30 mouse cellular contexts compared by ENCODE assay signal in genomic region chr7:64238410-64239086, GRCm38 (mm10). TPM values are rescaled to one million over a fixed set of nuclear protein-coding genes. Genes with fewer than 3 reads are reported as not detected.
A peak's percentile ranks its signal among the peaks of the same experiment; 100 is the strongest.
DNase-seq lines count a peak whose midpoint lies in the region; ATAC-seq and TF ChIP-seq lines count a peak whose summit lies in the region.
"Had no signal": no experiment of that assay in that cellular context is flagged by ENCODE, and none has a peak within 500 bp of the region (broad histone marks: within the 10 kb centered on the region; RNA-seq: fewer than 3 reads in every experiment).

No protein-coding gene starts in this region.

- H3K4me3 ChIP-seq in forebrain, embryonic 15.5 days, result no peak overlapping the region
- no peak overlapping the region for H3K4me3 ChIP-seq in forebrain, embryonic 16.5 days (replicated peaks; ENCODE audit: low read length)
- H3K4me3 ChIP-seq in midbrain, embryonic 11.5 days (ENCODE audit: low read depth, low read length), result no peak overlapping the region
- no peak overlapping the region for H3K4me3 ChIP-seq in midbrain, postnatal 0 days (ENCODE audit: low read depth, low read length)
- H3K4me3 ChIP-seq in intestine, embryonic 16.5 days (ENCODE audit: low read length), result no peak overlapping the region
- H3K4me3 ChIP-seq: erythroblast, embryonic 14.5 days; forebrain, embryonic 12.5 days; gastrocnemius, adult 2 months; heart, embryonic 10.5 days; heart, embryonic 13.5 days had no signal

- peak; percentile 37 for DNase-seq in midbrain, embryonic 11.5 days (ENCODE audit: low spot score, missing footprints)
- DNase-seq in midbrain, postnatal 0 days (ENCODE audit: low spot score), result no peak
- no peak for DNase-seq in spleen, adult 12 weeks (ENCODE audit: low spot score)
- no peak for DNase-seq in ovary, postnatal 10 days (ENCODE audit: low spot score)
- DNase-seq: adrenal gland, adult 2 months; adrenal gland, postnatal 14 days; B cell, adult 2 months; cerebellum, adult 11 months; cerebellum, adult 2 months; cerebellum, adult 9-11 months; cerebellum, postnatal 25 days; gastrocnemius, adult 2 months; gastrocnemius, postnatal 14 days; heart, adult 18-20 months; heart, postnatal 14 days; heart, postnatal 4 days had no signal

- H3K9ac ChIP-seq in forebrain, embryonic 15.5 days (replicated peaks), result no peak overlapping the region
- H3K9ac ChIP-seq in forebrain, embryonic 16.5 days (replicated peaks; ENCODE audit: low read depth, low read length), result no peak overlapping the region
- H3K9ac ChIP-seq in midbrain, embryonic 11.5 days (ENCODE audit: low read length), result no peak overlapping the region
- no peak overlapping the region for H3K9ac ChIP-seq in midbrain, postnatal 0 days (replicated peaks; ENCODE audit: low read length, poor library complexity, severe bottlenecking)
- H3K9ac ChIP-seq in intestine, embryonic 16.5 days (ENCODE audit: low read depth, low read length), result no peak overlapping the region
- H3K9ac ChIP-seq: forebrain, embryonic 12.5 days; forebrain, postnatal 0 days; heart, embryonic 13.5 days; hindbrain, embryonic 14.5 days had no signal

- no peak overlapping the region for H3K4me2 ChIP-seq in forebrain, embryonic 15.5 days (replicated peaks)
- H3K4me2 ChIP-seq in forebrain, embryonic 16.5 days (ENCODE audit: low read length), result no peak overlapping the region
- H3K4me2 ChIP-seq in midbrain, embryonic 11.5 days, result no peak overlapping the region
- no peak overlapping the region for H3K4me2 ChIP-seq in midbrain, postnatal 0 days (ENCODE audit: low read depth, low read length, poor library complexity, severe bottlenecking)
- no peak overlapping the region for H3K4me2 ChIP-seq in intestine, embryonic 16.5 days (ENCODE audit: low read depth, low read length)
- H3K4me2 ChIP-seq: forebrain, embryonic 12.5 days; heart, embryonic 13.5 days; hindbrain, embryonic 14.5 days had no signal

- H3K36me3 ChIP-seq in forebrain, embryonic 15.5 days, result no peaks in the 10 kb centered on the region
- no peaks in the 10 kb centered on the region for H3K36me3 ChIP-seq in forebrain, embryonic 16.5 days (ENCODE audit: control insufficient read depth, insufficient read depth)
- no peaks in the 10 kb centered on the region for H3K36me3 ChIP-seq in midbrain, embryonic 11.5 days (ENCODE audit: control insufficient read depth, insufficient read depth, low read length)
- no peaks in the 10 kb centered on the region for H3K36me3 ChIP-seq in midbrain, postnatal 0 days (ENCODE audit: insufficient read depth, low read length)
- H3K36me3 ChIP-seq in intestine, embryonic 16.5 days (ENCODE audit: control insufficient read depth, insufficient read depth, low read length), result no peaks in the 10 kb centered on the region
- H3K36me3 ChIP-seq: forebrain, embryonic 12.5 days; G1E; heart, embryonic 10.5 days; heart, embryonic 13.5 days had no signal

- ATAC-seq in forebrain, embryonic 15.5 days (replicated peaks), result 0 out of 2 replicates have a peak, but pooled peaks have one; percentile 13
- ATAC-seq in forebrain, embryonic 16.5 days, result no peak
- no peak for ATAC-seq in midbrain, embryonic 11.5 days (ENCODE audit: low FRiP score)
- no peak for ATAC-seq in midbrain, postnatal 0 days (ENCODE audit: low FRiP score)
- ATAC-seq in intestine, embryonic 16.5 days, result peak; percentile 65
- ATAC-seq: forebrain, postnatal 0 days; hindbrain, postnatal 0 days; inflammation-experienced regulatory T-cells, adult 6 months; Patski had no signal

- peaks cover 4% of the 10 kb centered on the region; the same call in 1 of the 2 replicates for H3K4me1 ChIP-seq in forebrain, embryonic 15.5 days
- H3K4me1 ChIP-seq in forebrain, embryonic 16.5 days (replicated peaks; ENCODE audit: control insufficient read depth, insufficient read depth, low read length), result no peaks in the 10 kb centered on the region; the same call in 1 of the 2 replicates
- no peaks in the 10 kb centered on the region for H3K4me1 ChIP-seq in midbrain, embryonic 11.5 days (ENCODE audit: control insufficient read depth, insufficient read depth, low read length)
- H3K4me1 ChIP-seq in midbrain, postnatal 0 days (ENCODE audit: insufficient read depth, low read length), result no peaks in the 10 kb centered on the region
- H3K4me1 ChIP-seq in intestine, embryonic 16.5 days (ENCODE audit: control insufficient read depth, insufficient read depth, low read length), result no peaks in the 10 kb centered on the region
- H3K4me1 ChIP-seq: heart, embryonic 10.5 days; heart, embryonic 13.5 days had no signal

- WGBS in forebrain, embryonic 15.5 days, result 93% methylated on average over 7 of the region's 7 CpGs
- 89% methylated on average over 7 of the region's 7 CpGs for WGBS in forebrain, embryonic 16.5 days
- WGBS in midbrain, embryonic 11.5 days, result 90% methylated on average over 7 of the region's 7 CpGs
- 93% methylated on average over 7 of the region's 7 CpGs for WGBS in midbrain, postnatal 0 days
- WGBS in intestine, embryonic 16.5 days, result 80% methylated on average over 7 of the region's 7 CpGs

- H3K27ac ChIP-seq in forebrain, embryonic 15.5 days (replicated peaks), result no peak overlapping the region
- H3K27ac ChIP-seq in forebrain, embryonic 16.5 days (ENCODE audit: low read length), result no peak overlapping the region
- H3K27ac ChIP-seq in midbrain, embryonic 11.5 days (ENCODE audit: low read depth, low read length), result no peak overlapping the region
- H3K27ac ChIP-seq in midbrain, postnatal 0 days (ENCODE audit: low read depth, low read length), result no peak overlapping the region
- H3K27ac ChIP-seq in intestine, embryonic 16.5 days (ENCODE audit: low read length), result no peak overlapping the region
- H3K27ac ChIP-seq: forebrain, embryonic 12.5 days; heart, embryonic 10.5 days; heart, embryonic 13.5 days; hindbrain, embryonic 14.5 days; hindbrain, postnatal 0 days had no signal

- no peaks in the 10 kb centered on the region for H3K9me3 ChIP-seq in forebrain, embryonic 15.5 days
- H3K9me3 ChIP-seq in forebrain, embryonic 16.5 days (ENCODE audit: control insufficient read depth, low read length), result no peaks in the 10 kb centered on the region
- no peaks in the 10 kb centered on the region for H3K9me3 ChIP-seq in midbrain, embryonic 11.5 days (ENCODE audit: control insufficient read depth, low read length)
- H3K9me3 ChIP-seq in midbrain, postnatal 0 days (ENCODE audit: low read length), result no peaks in the 10 kb centered on the region
- no peaks in the 10 kb centered on the region for H3K9me3 ChIP-seq in intestine, embryonic 16.5 days (ENCODE audit: control insufficient read depth, low read length)
- H3K9me3 ChIP-seq: forebrain, embryonic 12.5 days; G1E; heart, embryonic 10.5 days; heart, embryonic 13.5 days had no signal

- no peak for TF ChIP-seq CTCF in midbrain, postnatal 0 days (IDR thresholded peaks at IDR 0.05)

- H3K27me3 ChIP-seq in forebrain, embryonic 15.5 days, result no peaks in the 10 kb centered on the region
- no peaks in the 10 kb centered on the region for H3K27me3 ChIP-seq in forebrain, embryonic 16.5 days (replicated peaks; ENCODE audit: control insufficient read depth, insufficient read depth, low read length)
- no peaks in the 10 kb centered on the region for H3K27me3 ChIP-seq in midbrain, embryonic 11.5 days (ENCODE audit: control insufficient read depth, insufficient read depth, low read length)
- no peaks in the 10 kb centered on the region for H3K27me3 ChIP-seq in midbrain, postnatal 0 days (ENCODE audit: insufficient read depth, low read length)
- no peaks in the 10 kb centered on the region for H3K27me3 ChIP-seq in intestine, embryonic 16.5 days (replicated peaks; ENCODE audit: control insufficient read depth, insufficient read depth, low read length)
- H3K27me3 ChIP-seq: CH12.LX; forebrain, embryonic 12.5 days; heart, embryonic 13.5 days; Patski had no signal

RNA-seq across cellular contexts. Expression of gene Mtmr10, which starts 48.9 kb away (rescaled TPM):
- polyA plus RNA-seq in forebrain, embryonic 15.5 days (2015; fragmentation: Nextera tagmentation; extraction: Ambion mirVana), result 7.5 and 8.7 TPM in 2 replicates
- polyA plus RNA-seq in forebrain, embryonic 16.5 days (2015; fragmentation: Nextera tagmentation; extraction: Ambion mirVana), result 8.8 and 9.3 TPM in 2 replicates
- 17.7 and 17.8 TPM in 2 replicates for polyA plus RNA-seq in midbrain, embryonic 11.5 days (2014; fragmentation: Nextera tagmentation; extraction: Ambion mirVana)
- total RNA-seq in midbrain, postnatal 0 days (2014; rRNA removed), result 10.2 and 10.7 TPM in 2 replicates
- polyA plus RNA-seq in midbrain, postnatal 0 days (2015; fragmentation: Nextera tagmentation; extraction: Ambion mirVana), result 6.8 and 7.1 TPM in 2 replicates
- 5.8 and 6.4 TPM in 2 replicates for polyA plus RNA-seq in intestine, embryonic 16.5 days (2015; fragmentation: Nextera tagmentation; extraction: Ambion mirVana)

Comparison
In these comparisons a context has a peak if more than half of its experiments do, and no peak if none do; other contexts are left out.
1. ATAC-seq: peak in forebrain, embryonic 15.5 days (single experiment) and intestine, embryonic 16.5 days (single experiment); none in forebrain, embryonic 16.5 days (single experiment), midbrain, embryonic 11.5 days (single experiment) and midbrain, postnatal 0 days (single experiment).